Comparison of ENCODE assay signal across 20 mouse cellular contexts in genomic region chr10:112916575-112917190, GRCm38 (mm10). TPM values are rescaled to one million over a fixed set of nuclear protein-coding genes. Genes with fewer than 3 reads are reported as not detected.
DNase-seq lines count a peak whose midpoint lies in the region; ATAC-seq and TF ChIP-seq lines count a peak whose summit lies in the region.
"Had no signal": no experiment of that assay in that cellular context is flagged by ENCODE, and none has a peak within 500 bp of the region (broad histone marks: within the 10 kb centered on the region; RNA-seq: fewer than 3 reads in every experiment).

No protein-coding gene starts in this region.

- H3K4me3 ChIP-seq in kidney, embryonic 16.5 days (ENCODE audit: low read length), result no peak overlapping the region
- H3K4me3 ChIP-seq in lung, postnatal 0 days (ENCODE audit: low read depth, low read length), result no peak overlapping the region
- H3K4me3 ChIP-seq in lung, adult 2 months (replicated peaks; ENCODE audit: extremely low read depth, low read depth, low read length), result no peak overlapping the region
- no peak overlapping the region for H3K4me3 ChIP-seq in myocyte
- H3K4me3 ChIP-seq: hindbrain, embryonic 12.5 days; limb, embryonic 13.5 days; liver, embryonic 15.5 days; midbrain, embryonic 15.5 days; neural tube, embryonic 15.5 days had no signal

- no peak overlapping the region for H3K9ac ChIP-seq in kidney, embryonic 16.5 days (replicated peaks; ENCODE audit: low read length)
- no peak overlapping the region for H3K9ac ChIP-seq in lung, postnatal 0 days (replicated peaks; ENCODE audit: low read depth)
- H3K9ac ChIP-seq: hindbrain, embryonic 12.5 days; limb, embryonic 13.5 days; liver, embryonic 15.5 days; midbrain, embryonic 15.5 days; neural tube, embryonic 15.5 days had no signal

- peak; percentile 77 for ATAC-seq in frontal cortex, adult (ENCODE audit: low TSS enrichment)
- peak; percentile 80; the same call in 1 of the 2 replicates for ATAC-seq in kidney, embryonic 16.5 days (ENCODE audit: low FRiP score, low TSS enrichment)
- ATAC-seq in lung, postnatal 0 days, result peak; percentile 61
- ATAC-seq: midbrain, embryonic 15.5 days had no signal

- no peak overlapping the region for H3ac ChIP-seq in myocyte (ENCODE audit: control insufficient read depth, insufficient read length)

- H3K36me3 ChIP-seq in kidney, embryonic 16.5 days (ENCODE audit: insufficient read depth, low read length), result no peaks in the 10 kb centered on the region
- no peaks in the 10 kb centered on the region for H3K36me3 ChIP-seq in lung, postnatal 0 days (ENCODE audit: insufficient read depth, low read length)
- no peaks in the 10 kb centered on the region for H3K36me3 ChIP-seq in myocyte (ENCODE audit: control insufficient read depth, insufficient read depth)
- H3K36me3 ChIP-seq: G1E; hindbrain, embryonic 12.5 days; limb, embryonic 13.5 days; liver, embryonic 15.5 days; midbrain, embryonic 15.5 days; neural tube, embryonic 15.5 days had no signal

- no peaks in the 10 kb centered on the region for H3K4me1 ChIP-seq in kidney, embryonic 16.5 days (ENCODE audit: insufficient read depth, low read length)
- no peaks in the 10 kb centered on the region for H3K4me1 ChIP-seq in lung, postnatal 0 days (ENCODE audit: insufficient read depth, low read depth, low read length)
- no peaks in the 10 kb centered on the region for H3K4me1 ChIP-seq in lung, adult 2 months (ENCODE audit: control insufficient read depth, insufficient read depth, low read length)
- H3K4me1 ChIP-seq: hindbrain, embryonic 12.5 days; limb, embryonic 13.5 days; liver, embryonic 15.5 days; midbrain, embryonic 15.5 days; neural tube, embryonic 15.5 days had no signal

- H3K27me3 ChIP-seq in kidney, embryonic 16.5 days (ENCODE audit: insufficient read depth, low read length), result no peaks in the 10 kb centered on the region
- no peaks in the 10 kb centered on the region for H3K27me3 ChIP-seq in lung, postnatal 0 days (replicated peaks; ENCODE audit: insufficient read depth, low read length)
- no peaks in the 10 kb centered on the region for H3K27me3 ChIP-seq in myocyte (ENCODE audit: control insufficient read depth, insufficient read depth, insufficient read length)
- H3K27me3 ChIP-seq: hindbrain, embryonic 12.5 days; limb, embryonic 13.5 days; liver, embryonic 15.5 days; midbrain, embryonic 15.5 days; neural tube, embryonic 15.5 days had no signal

- no peak overlapping the region for H3K4me2 ChIP-seq in kidney, embryonic 16.5 days (replicated peaks; ENCODE audit: low read depth, low read length)
- no peak overlapping the region for H3K4me2 ChIP-seq in lung, postnatal 0 days (replicated peaks; ENCODE audit: low read depth, low read length)
- H3K4me2 ChIP-seq in myocyte (ENCODE audit: low read depth), result peak overlapping the region; percentile 2
- H3K4me2 ChIP-seq: hindbrain, embryonic 12.5 days; limb, embryonic 13.5 days; liver, embryonic 15.5 days; midbrain, embryonic 15.5 days; neural tube, embryonic 15.5 days had no signal

- no peaks in the 10 kb centered on the region for H3K9me3 ChIP-seq in kidney, embryonic 16.5 days (ENCODE audit: low read length)
- H3K9me3 ChIP-seq in lung, postnatal 0 days (ENCODE audit: low read length), result no peaks in the 10 kb centered on the region
- H3K9me3 ChIP-seq: G1E; hindbrain, embryonic 12.5 days; limb, embryonic 13.5 days; liver, embryonic 15.5 days; midbrain, embryonic 15.5 days; neural tube, embryonic 15.5 days had no signal

- H3K27ac ChIP-seq in kidney, embryonic 16.5 days (ENCODE audit: low read length), result no peak overlapping the region
- 0 out of 2 replicates have a peak overlapping the region, but pooled peaks have one; percentile 5 for H3K27ac ChIP-seq in lung, postnatal 0 days (ENCODE audit: low read length)
- H3K27ac ChIP-seq: hindbrain, embryonic 12.5 days; limb, embryonic 13.5 days; liver, embryonic 15.5 days; midbrain, embryonic 15.5 days; neural tube, embryonic 15.5 days had no signal

- no peaks in the 10 kb centered on the region for H3K79me2 ChIP-seq in myocyte (ENCODE audit: control insufficient read depth, insufficient read depth)

- no peak for DNase-seq in frontal cortex, postnatal 25 days (ENCODE audit: low spot score in 2 of 2)
- no peak for DNase-seq in kidney, adult 18-20 months
- peak; percentile 68 for DNase-seq in lung, postnatal 0 days (ENCODE audit: low spot score)
- no peak for DNase-seq in lung, adult 2 months
- DNase-seq in cerebellum, adult 8-10 months, result no peak
- DNase-seq: adrenal gland, postnatal 36 days; cerebellum, adult 11-12 months; cerebellum, postnatal 36 days; gastrocnemius, postnatal 14 days; heart, adult 18-20 months; spleen, adult 18-20 months had no signal

- no peak for TF ChIP-seq EP300 in lung, postnatal 0 days (IDR thresholded peaks at IDR 0.05)

- TF ChIP-seq POLR2A in lung, adult 2 months (IDR thresholded peaks at IDR 0.05; ENCODE audit: borderline replicate concordance, extremely low read depth, low read depth, low read length), result no peak
- no peak for TF ChIP-seq POLR2A in myocyte (IDR thresholded peaks at IDR 0.05; ENCODE audit: insufficient read length, low read depth)

- 57% methylated on average over 5 of the region's 5 CpGs for WGBS in kidney, embryonic 16.5 days
- 25% methylated on average over 5 of the region's 5 CpGs for WGBS in lung, postnatal 0 days
- 27% methylated on average over 5 of the region's 5 CpGs for WGBS in lung, adult 2 months

- no peak for TF ChIP-seq CTCF in lung, postnatal 0 days (IDR thresholded peaks at IDR 0.05)
- TF ChIP-seq CTCF in lung, adult 2 months (IDR thresholded peaks at IDR 0.05; ENCODE audit: insufficient read depth, low read length), result no peak

TF ChIP-seq in myocyte, 11 proteins besides CTCF, POLR2A, EP300 and RAD21:
- TF ChIP-seq E2F4 (IDR thresholded peaks at IDR 0.05; ENCODE audit: insufficient read depth) (no peak), MYOD1 (IDR thresholded peaks at IDR 0.05; ENCODE audit: control insufficient read depth in 1 of 3, insufficient read length in 2 of 3, low read depth in 2 of 3) (no peak), USF1 (IDR thresholded peaks at IDR 0.05; ENCODE audit: low read depth) (no peak), MYOG (IDR thresholded peaks at IDR 0.05; ENCODE audit: control insufficient read depth in 1 of 3, insufficient read depth in 1 of 3, insufficient read length in 2 of 3, low read depth in 2 of 3) (no peak), CEBPB (IDR thresholded peaks at IDR 0.05; ENCODE audit: insufficient read depth, poor library complexity, severe bottlenecking) (no peak), MAX (IDR thresholded peaks at IDR 0.05; ENCODE audit: low read depth) (no peak), TCF12 (IDR thresholded peaks at IDR 0.05; ENCODE audit: insufficient read depth, poor library complexity, severe bottlenecking) (no peak)
TF ChIP-seq in myocyte: peak in this region for 0.

RNA-seq across cellular contexts. Expression of gene Atxn7l3b, which starts 12.1 kb away (rescaled TPM):
- 186 and 187 TPM in 2 replicates for polyA plus RNA-seq in kidney, embryonic 16.5 days (2015; fragmentation: Nextera tagmentation; extraction: Ambion mirVana)
- polyA plus RNA-seq in lung, postnatal 0 days (2015; fragmentation: Nextera tagmentation; extraction: Ambion mirVana), result 171 and 191 TPM in 2 replicates
- polyA plus RNA-seq in lung, adult 2 months (2012; rRNA removed), result 27.5 and 33.6 TPM in 2 replicates
- 35.0 TPM for polyA plus RNA-seq in myocyte (2012; fragmentation: generic; extraction: Trizol)
